Mouse (Mus musculus) spleen, postnatal 36 days (tissue): Measurements from ENCODE around the gene Tfr2.
"Not testable (repeated sequence)": the region's sequence is repeated elsewhere in the genome, so short reads cannot be mapped to it uniquely, and the experiment has no call there.

ENCODE experiments used
- DNase-seq, 2 experiments: peaks; one replicate each; pipeline ENCODE4 v3.0.0; 2022; ENCODE audit warnings: low spot score in 2 of 2, mixed read lengths in 1 of 2

Tfr2 gene

GRCm38 (mm10) chr5:137583670-137584169 is 14.1 kb downstream of the Tfr2 start:
- no peak for DNase-seq

GRCm38 (mm10) chr5:137584976-137585375 is 15.3 kb downstream of the Tfr2 start:
- peak; percentile 65 to 75 for DNase-seq

- DNase-seq = no peak
Measured at GRCm38 (mm10) chr5:137590507-137590906, 20.9 kb downstream of the Tfr2 start.

GRCm38 (mm10) chr5:137595921-137596320 is 26.3 kb downstream of the Tfr2 start:
- no peak for DNase-seq

- peak; percentile 53 to 61 for DNase-seq
Measured at GRCm38 (mm10) chr5:137596601-137597261, 27.1 kb downstream of the Tfr2 start.

GRCm38 (mm10) chr5:137597625-137598024 is 28.0 kb downstream of the Tfr2 start:
- DNase-seq = no peak

- DNase-seq = no peak
Measured at GRCm38 (mm10) chr5:137598100-137598826, 28.6 kb downstream of the Tfr2 start.

GRCm38 (mm10) chr5:137599600-137599999 is 30.0 kb downstream of the Tfr2 start:
- DNase-seq = no peak

- DNase-seq = no peak
Measured at GRCm38 (mm10) chr5:137600281-137600618, 30.6 kb downstream of the Tfr2 start.

- DNase-seq = peak; percentile 95 to 97
Measured at GRCm38 (mm10) chr5:137600619-137601364, 31.2 kb downstream of the Tfr2 start, which contains the start of gene Mospd3. Gene Mospd3 (minus strand): TSS chr5:137601058.

- DNase-seq = peak in 1 of 2 experiments; percentile 29
Measured at GRCm38 (mm10) chr5:137601365-137601729, 31.7 kb downstream of the Tfr2 start.

GRCm38 (mm10) chr5:137607860-137608653 is 38.4 kb downstream of the Tfr2 start:
- DNase-seq = no peak

GRCm38 (mm10) chr5:137608654-137609190 is 39.1 kb downstream of the Tfr2 start:
- no peak for DNase-seq

GRCm38 (mm10) chr5:137609292-137609691 is 39.7 kb downstream of the Tfr2 start:
- peak in 1 of 2 experiments; percentile 43 for DNase-seq

GRCm38 (mm10) chr5:137610056-137610455 is 40.4 kb downstream of the Tfr2 start:
- no peak for DNase-seq

GRCm38 (mm10) chr5:137610548-137611244 is 41.1 kb downstream of the Tfr2 start:
- DNase-seq = peak; percentile 27 to 38

GRCm38 (mm10) chr5:137611245-137611602 is 41.6 kb downstream of the Tfr2 start:
- DNase-seq = no peak

GRCm38 (mm10) chr5:137613076-137613475 is 43.4 kb downstream of the Tfr2 start:
- no peak for DNase-seq

GRCm38 (mm10) chr5:137613550-137613949 is 43.9 kb downstream of the Tfr2 start, which contains the start of gene Pcolce:
Gene Pcolce (minus strand): TSS chr5:137613784.
- no peak for DNase-seq

- not testable (repeated sequence) for DNase-seq
Measured at GRCm38 (mm10) chr5:137614921-137615320, 45.3 kb downstream of the Tfr2 start.

GRCm38 (mm10) chr5:137615347-137615746 is 45.7 kb downstream of the Tfr2 start:
- DNase-seq = no peak
